8 mouse cellular contexts compared by ENCODE assay signal in the genomic region with DNA sequence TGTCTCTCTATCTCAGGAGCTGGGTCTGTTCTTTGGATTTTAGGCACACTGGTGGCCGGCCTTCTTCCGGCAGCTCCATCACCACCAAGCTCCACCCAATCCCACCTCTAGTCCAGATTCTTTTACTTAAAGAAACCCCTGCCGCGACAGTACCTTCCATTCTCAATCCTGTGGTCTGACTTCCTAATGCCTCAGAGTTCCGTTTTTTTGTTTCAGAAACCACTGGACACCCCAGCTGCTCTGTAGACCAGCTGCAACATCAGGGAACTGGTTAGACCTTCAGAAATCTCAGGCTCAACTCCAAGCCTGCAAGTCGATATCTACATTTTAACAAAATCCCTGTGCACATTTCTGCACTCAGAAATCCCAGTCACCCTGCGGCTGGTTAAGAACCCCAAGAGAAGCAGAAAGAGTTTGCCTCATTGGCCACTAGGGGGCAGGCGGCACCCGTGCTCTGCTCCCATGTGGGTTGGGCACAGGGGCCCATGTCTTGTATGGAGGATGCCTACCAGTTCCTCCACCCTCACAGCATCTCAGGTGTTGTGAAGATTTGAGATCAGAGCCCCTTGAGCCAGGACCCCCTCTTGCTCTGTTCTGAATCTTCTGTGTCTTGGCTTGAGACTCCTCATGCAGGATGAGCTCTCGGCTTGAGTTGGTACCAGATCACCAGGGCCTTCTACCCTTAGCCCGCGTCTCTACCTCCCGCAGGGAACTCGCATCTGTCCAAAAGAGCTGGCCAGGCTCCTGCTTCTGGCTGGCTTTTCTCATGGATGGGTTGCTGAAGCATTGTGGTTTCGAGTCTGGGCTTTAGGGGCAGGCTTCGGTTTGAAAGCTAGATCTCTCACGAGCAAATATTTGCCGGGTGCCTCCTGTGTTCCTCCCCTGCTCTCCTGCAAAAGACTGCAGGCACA.
DNase-seq lines count a peak whose midpoint lies in the region; ATAC-seq and TF ChIP-seq lines count a peak whose summit lies in the region.

No protein-coding gene starts in this region.

- peaks cover 7% of the 10 kb centered on the region for H3K27me3 ChIP-seq in E14TG2a.4 (ENCODE audit: insufficient read depth, low read length)
- H3K27me3 ChIP-seq in heart, embryonic 12.5 days (replicated peaks) = 0 out of 2 replicates have a peak, but pooled peaks cover 7% of the 10 kb centered on the region
- H3K27me3 ChIP-seq in lung, embryonic 15.5 days = no peaks in the 10 kb centered on the region

- ATAC-seq in erythroblast, adult 5-6 weeks (replicated peaks; ENCODE audit: low FRiP score, poor library complexity, severe bottlenecking) = peak; percentile 52; the same call in 1 of the 2 replicates
- ATAC-seq in heart, embryonic 12.5 days (ENCODE audit: insufficient number of reproducible peaks, low FRiP score) = 0 out of 2 replicates have a peak, but pooled peaks have one; percentile 48
- ATAC-seq in lung, embryonic 15.5 days (ENCODE audit: borderline replicate concordance, extremely low read depth, low FRiP score, low TSS enrichment) = peak; percentile 56; the same call in 1 of the 2 replicates

- peak; percentile 82 for TF ChIP-seq CTCF in E14TG2a.4 (conservative IDR thresholded peaks at IDR 0.05; ENCODE audit: low read length)
- TF ChIP-seq CTCF in bone marrow, adult 2 months (IDR thresholded peaks at IDR 0.05; ENCODE audit: control insufficient read depth, insufficient read depth, low read length) = peak; percentile 74

- H3K9ac ChIP-seq in heart, embryonic 12.5 days = no peak overlapping the region
- no peak overlapping the region for H3K9ac ChIP-seq in lung, embryonic 15.5 days

- no peaks in the 10 kb centered on the region for H3K36me3 ChIP-seq in E14TG2a.4 (ENCODE audit: insufficient read depth, low read length)
- H3K36me3 ChIP-seq in heart, embryonic 12.5 days = no peaks in the 10 kb centered on the region
- no peaks in the 10 kb centered on the region for H3K36me3 ChIP-seq in lung, embryonic 15.5 days

- no peak for TF ChIP-seq POLR2A in bone marrow, adult 2 months (IDR thresholded peaks at IDR 0.05; ENCODE audit: borderline replicate concordance, control insufficient read depth, low read depth, low read length)

- 49% methylated on average over 18 of the region's 18 CpGs for WGBS in bone marrow, adult 2 months
- WGBS in heart, embryonic 12.5 days = 57% methylated on average over 18 of the region's 18 CpGs
- 50% methylated on average over 18 of the region's 18 CpGs for WGBS in large intestine, adult 2 months
- 49% methylated on average over 18 of the region's 18 CpGs for WGBS in lung, embryonic 15.5 days

- peak; percentile 6 for DNase-seq in large intestine, adult 2 months (ENCODE audit: low read depth, low spot score)
- peak; percentile 21 for DNase-seq in ovary, postnatal 10 days (ENCODE audit: low spot score)
- DNase-seq in thymus, postnatal 14 days = peak; percentile 71

- no peak overlapping the region for H3K27ac ChIP-seq in bone marrow, adult 2 months (ENCODE audit: control insufficient read depth, insufficient read depth, low read depth, low read length, poor library complexity)
- no peak overlapping the region for H3K27ac ChIP-seq in heart, embryonic 12.5 days (ENCODE audit: poor library complexity, severe bottlenecking)
- no peak overlapping the region for H3K27ac ChIP-seq in lung, embryonic 15.5 days

- H3K4me3 ChIP-seq in E14TG2a.4 (replicated peaks; ENCODE audit: low read length) = no peak overlapping the region
- no peak overlapping the region for H3K4me3 ChIP-seq in bone marrow, adult 2 months (replicated peaks; ENCODE audit: control insufficient read depth, low read depth, low read length)
- no peak overlapping the region for H3K4me3 ChIP-seq in heart, embryonic 12.5 days
- H3K4me3 ChIP-seq in lung, embryonic 15.5 days = no peak overlapping the region

- H3K9me3 ChIP-seq in E14TG2a.4 (ENCODE audit: low read length) = peaks cover 6% of the 10 kb centered on the region
- H3K9me3 ChIP-seq in heart, embryonic 12.5 days (replicated peaks) = peaks cover 7% of the 10 kb centered on the region
- peaks cover 4% of the 10 kb centered on the region; the same call in 1 of the 2 replicates for H3K9me3 ChIP-seq in lung, embryonic 15.5 days

- no peak overlapping the region for H3K4me2 ChIP-seq in heart, embryonic 12.5 days
- H3K4me2 ChIP-seq in lung, embryonic 15.5 days = no peak overlapping the region

- peaks cover 31% of the 10 kb centered on the region for H3K4me1 ChIP-seq in E14TG2a.4 (replicated peaks; ENCODE audit: low read depth, low read length)
- H3K4me1 ChIP-seq in bone marrow, adult 2 months (ENCODE audit: control insufficient read depth, insufficient read depth, low read length) = no peaks in the 10 kb centered on the region; the same call in 1 of the 2 replicates
- H3K4me1 ChIP-seq in heart, embryonic 12.5 days (replicated peaks) = no peaks in the 10 kb centered on the region
- 0 out of 2 replicates have a peak, but pooled peaks cover 4% of the 10 kb centered on the region for H3K4me1 ChIP-seq in lung, embryonic 15.5 days

Comparison
In these comparisons a context has a peak if more than half of its experiments do, and no peak if none do; other contexts are left out.
1. DNase-seq: peak in every context shown above with its lines; median percentile 71 in thymus, postnatal 14 days; 21 in ovary, postnatal 10 days; 6 in large intestine, adult 2 months.